Mouse (Mus musculus) ES-Bruce4 (cell line): ENCODE measurements at regions not wholly inside any gene's neighbourhood (a gene's known extent, or its start where the extent isn't known, plus 50 kb on each side); places are given as distances from the start of the nearest gene placed in this dataset.

ENCODE experiments used
- CTCF ChIP-seq: IDR thresholded peaks from one replicate; pipeline ENCODE4 v1.8.1; 2011; ENCODE audit warnings: low read depth, low read length
- EP300 ChIP-seq: IDR thresholded peaks from 2 replicates; pipeline ENCODE4 v1.6.1; 2011; ENCODE audit warnings: low read depth, low read length; ENCODE audit not compliant: insufficient read depth
- POLR2A ChIP-seq: IDR thresholded peaks from one replicate; pipeline ENCODE4 v1.8.1; 2011; ENCODE audit warnings: low read length; ENCODE audit not compliant: insufficient read depth

GRCm38 (mm10) chr1:154148948-154149347, 52.0 kb upstream of the Zfp648 start:
- TF ChIP-seq CTCF (no peak), POLR2A (no peak), EP300 (no peak)
